Mouse (Mus musculus): ENCODE data around the gene Rftn2.

- TF ChIP-seq GATA1 (IDR thresholded peaks at IDR 0.05; ENCODE audit: low read length) (no peak), TAL1 (IDR thresholded peaks at IDR 0.05; ENCODE audit: low read length) (no peak)
These were observed 24.5 kb downstream of the Rftn2 start for GRCm38 (mm10) chr1:55201850-55202752.

All from erythroblast, embryonic 14.5 days (primary cell).